Mouse (Mus musculus) lung, postnatal 0 days (tissue): ENCODE data around the gene Gm340.

Experiments
- CTCF ChIP-seq: IDR thresholded peaks from 2 replicates; pipeline ENCODE4 v1.5.1; 2016; ENCODE audit warnings: antibody characterized with exemption, mild to moderate bottlenecking
- EP300 ChIP-seq: IDR thresholded peaks from 2 replicates; pipeline ENCODE4 v1.6.1; 2016; ENCODE audit warnings: antibody characterized with exemption, mild to moderate bottlenecking, control low read depth

DNA sequence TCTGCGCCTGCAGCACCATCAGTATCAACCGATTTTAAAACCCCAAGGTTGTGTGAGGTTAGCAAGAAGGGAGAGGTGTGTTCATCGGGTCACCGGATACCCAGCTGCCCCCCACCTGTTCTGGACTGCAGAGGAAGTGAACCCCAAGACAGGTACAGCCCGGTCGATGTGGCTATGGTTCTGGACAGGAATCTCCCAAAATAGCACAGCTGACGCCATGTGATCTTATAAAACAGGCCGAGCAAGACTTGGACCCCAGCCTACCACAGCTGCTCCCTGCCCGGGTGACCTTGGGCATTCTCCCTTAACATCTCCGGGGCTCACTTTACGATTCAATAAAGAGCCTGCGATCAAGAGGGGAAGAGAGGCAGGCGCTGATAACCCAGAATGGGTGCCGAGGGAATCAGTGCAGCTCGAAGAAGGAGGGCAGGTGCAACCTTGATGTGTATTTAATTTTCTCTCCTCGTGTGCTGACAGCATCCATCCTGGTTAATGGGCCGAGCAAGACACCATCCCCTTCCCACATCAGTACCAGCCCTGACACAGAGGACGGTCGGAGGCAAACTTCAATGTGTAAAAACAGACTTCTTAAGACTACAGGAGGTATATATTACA lies 36.7 kb downstream of the Gm340 start:
- TF ChIP-seq CTCF (no peak), EP300 (no peak)
